Mouse (Mus musculus) central nervous system, embryonic 14 days (tissue): Measurements from ENCODE around the gene Olfr680-ps1. TPM values are rescaled to one million over a fixed set of nuclear protein-coding genes. Genes with fewer than 3 reads are reported as not detected.

Experiments used
- polyA plus RNA-seq: library from polyadenylated mRNA; depleted of rRNA; stranded (reverse); fragments of >200 nt; gene quantifications from 2 replicates; pipeline ENCODE4 v1.2.3, GENCODE M21; 2012; rRNA removed

Gene Olfr680-ps1
- polyA plus RNA-seq = not detected in 2 replicates

GRCm38 (mm10) chr7:105092717-105093116 is at the start of gene Olfr680-ps1:
Olfr680-ps1 (minus strand) TSS chr7:105092817.

DNA sequence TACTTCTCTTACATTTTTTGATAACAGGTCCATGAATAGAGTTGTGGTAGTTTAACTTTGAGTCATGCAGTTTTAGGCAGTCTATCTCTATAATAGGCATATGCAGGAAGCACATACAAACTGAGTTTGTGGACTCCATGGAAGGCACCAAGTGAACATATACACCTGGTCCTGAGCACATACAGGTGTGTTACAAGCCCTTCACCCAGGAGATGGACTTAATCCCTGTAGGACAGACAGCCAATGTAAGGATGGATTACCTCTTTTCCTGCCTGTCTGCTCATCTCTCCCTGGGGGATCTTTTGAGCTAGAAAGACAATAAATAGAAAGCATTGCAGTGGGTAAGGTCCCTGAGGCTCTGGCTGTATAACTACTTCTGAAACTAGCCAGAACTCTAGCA is 23.9 kb upstream of the Olfr680-ps1 start, which contains the start of gene Olfr681:
Gene Olfr681 (plus strand): TSS at position 301 of the 400 bp plus-strand sequence.

DNA sequence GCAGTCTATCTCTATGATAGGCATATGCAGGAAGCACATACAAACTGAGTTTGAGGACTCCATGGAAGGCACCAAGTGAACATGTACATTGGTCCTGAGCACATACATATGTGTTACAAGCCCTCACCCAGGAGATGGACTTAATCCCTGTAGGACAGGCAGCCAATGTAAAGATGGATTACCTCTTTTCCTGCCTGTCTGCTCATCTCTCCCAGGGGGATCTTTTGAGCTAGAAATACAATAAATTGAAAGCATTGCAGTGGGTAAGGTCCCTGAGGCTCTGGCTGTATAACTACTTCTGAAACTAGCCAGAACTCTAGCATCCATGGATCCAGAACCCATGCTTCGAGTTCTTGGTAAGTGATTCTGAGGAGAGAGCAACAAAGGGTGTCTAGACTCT is 11.7 kb downstream of the Olfr680-ps1 start, which contains the start of gene Olfr679:
Gene Olfr679 (plus strand): TSS at position 301 of the 400 bp plus-strand sequence.

GRCm38 (mm10) chr7:105064175-105064574 is 28.4 kb downstream of the Olfr680-ps1 start, which contains the start of gene Olfr678:
Olfr678 (plus strand) TSS chr7:105064475.

Other genes with a start within 250 kb of the Olfr680-ps1 start
- gene Usp17la, start 235.8 kb downstream of the Olfr680-ps1 start, polyA plus RNA-seq = not detected in 2 replicates
- not detected in 2 replicates for gene Olfr665, start 214.8 kb downstream of the Olfr680-ps1 start, polyA plus RNA-seq
- not detected in 2 replicates for gene Olfr666, start 196.9 kb downstream of the Olfr680-ps1 start, polyA plus RNA-seq
- gene Olfr667, start 171.3 kb downstream of the Olfr680-ps1 start, polyA plus RNA-seq = not detected in 2 replicates
- not detected in 2 replicates for gene Olfr668, start 164.8 kb downstream of the Olfr680-ps1 start, polyA plus RNA-seq
- gene Olfr669, start 158.6 kb downstream of the Olfr680-ps1 start, polyA plus RNA-seq = not detected in 2 replicates
- not detected in 2 replicates for gene Olfr670, start 130.2 kb downstream of the Olfr680-ps1 start, polyA plus RNA-seq
- not detected in 2 replicates for gene Olfr671, start 113.7 kb downstream of the Olfr680-ps1 start, polyA plus RNA-seq
- not detected in 2 replicates for gene Olfr672, start 90.8 kb downstream of the Olfr680-ps1 start, polyA plus RNA-seq
- not detected in 2 replicates for gene Olfr675, start 64.4 kb downstream of the Olfr680-ps1 start, polyA plus RNA-seq
- gene Olfr676, start 60.1 kb downstream of the Olfr680-ps1 start, polyA plus RNA-seq = not detected in 2 replicates
- gene Olfr677, start 41.4 kb downstream of the Olfr680-ps1 start, polyA plus RNA-seq = not detected in 2 replicates
- gene Olfr678, start 28.3 kb downstream of the Olfr680-ps1 start, polyA plus RNA-seq = not detected in 2 replicates
- gene Olfr679, start 11.6 kb downstream of the Olfr680-ps1 start, polyA plus RNA-seq = not detected in 2 replicates
- not detected in 2 replicates for gene Olfr681, start 24.0 kb upstream of the Olfr680-ps1 start, polyA plus RNA-seq
- not detected in 2 replicates for gene Olfr683, start 54.2 kb upstream of the Olfr680-ps1 start, polyA plus RNA-seq
- not detected in 2 replicates for gene Olfr684, start 70.8 kb upstream of the Olfr680-ps1 start, polyA plus RNA-seq
- not detected in 2 replicates for gene Olfr685, start 93.2 kb upstream of the Olfr680-ps1 start, polyA plus RNA-seq
- not detected in 2 replicates for gene Olfr686, start 114.7 kb upstream of the Olfr680-ps1 start, polyA plus RNA-seq
- gene Olfr688, start 195.3 kb upstream of the Olfr680-ps1 start, polyA plus RNA-seq = not detected in 2 replicates
- gene Olfr689, start 218.3 kb upstream of the Olfr680-ps1 start, polyA plus RNA-seq = not detected in 2 replicates
- gene Olfr690, start 241.3 kb upstream of the Olfr680-ps1 start, polyA plus RNA-seq = 0.16 and 0.17 TPM in 2 replicates
- 0.14 and 0.17 TPM in 2 replicates for gene Olfr691, start 249.5 kb upstream of the Olfr680-ps1 start, polyA plus RNA-seq